Mouse (Mus musculus): ENCODE measurements around the gene Vmn2r12.
"Not testable (repeated sequence)": the region's sequence is repeated elsewhere in the genome, so short reads cannot be mapped to it uniquely, and the experiment has no call there.

Gene Vmn2r12

DNA sequence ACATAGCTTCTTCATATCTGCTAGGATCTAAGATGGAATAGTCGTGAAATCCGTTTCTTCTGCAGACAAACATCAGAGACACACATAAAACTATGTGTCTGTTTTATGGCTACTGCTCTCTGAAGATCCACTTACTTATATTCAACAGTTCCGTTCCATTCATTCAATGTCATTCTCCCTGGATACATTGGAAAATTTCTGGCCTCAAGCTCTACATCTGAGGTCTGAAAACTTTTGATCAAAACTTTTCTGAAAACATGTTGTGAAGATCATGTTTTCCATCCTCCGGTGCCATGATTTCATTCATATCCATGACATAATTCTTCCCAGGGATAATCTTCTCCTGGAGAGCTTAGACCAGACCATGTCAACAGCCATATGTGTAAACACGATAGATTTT, at the start of gene Vmn2r12:
Gene Vmn2r12, minus strand, starts transcription at position 101 of the 400 bp plus-strand sequence.
- not testable (repeated sequence) for DNase-seq

GRCm38 (mm10) chr5:109139546-109139945, 41.8 kb upstream of the Vmn2r12 start:
- DNase-seq = no peak

DNA sequence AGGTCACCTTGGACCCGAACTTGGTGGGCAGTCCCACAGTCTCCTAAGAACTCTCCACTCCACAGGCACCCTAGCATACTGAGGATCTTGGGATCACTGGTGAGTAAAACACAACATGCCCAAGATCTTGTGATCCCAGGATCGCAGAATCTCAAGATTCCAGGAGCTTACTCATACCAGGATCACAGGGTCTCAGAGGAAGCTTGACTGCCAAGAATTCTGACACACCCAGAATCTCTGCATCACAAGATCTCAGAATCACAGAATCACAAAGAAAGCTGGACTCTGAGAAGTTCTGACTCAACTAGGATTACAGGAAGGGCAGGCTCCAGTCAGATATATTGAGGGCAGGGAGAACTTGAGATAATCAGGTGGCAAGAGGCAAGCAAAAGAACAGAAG, 39.0 kb upstream of the Vmn2r12 start:
- DNase-seq = no peak

DNA sequence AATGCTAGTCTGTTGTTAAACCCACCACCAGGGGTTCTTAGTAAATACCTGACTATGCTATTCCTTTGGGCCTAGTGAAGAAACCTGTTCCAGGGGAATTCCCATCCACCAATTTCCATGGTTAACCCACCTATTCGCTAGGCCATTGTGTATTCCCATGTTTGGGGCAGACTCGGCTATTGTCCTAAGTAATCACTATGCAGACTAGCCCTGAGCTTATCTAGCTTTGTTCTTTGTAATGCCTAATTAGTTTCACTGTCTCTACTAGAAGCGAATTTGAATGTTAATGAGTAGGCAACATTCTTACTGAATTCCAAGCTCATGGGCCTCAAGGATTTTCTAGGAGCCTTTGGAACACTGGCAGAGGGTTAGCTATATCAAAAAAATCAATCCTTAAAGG, 1.3 kb downstream of the Vmn2r12 start:
- DNase-seq = not testable (repeated sequence)

GRCm38 (mm10) chr5:109072016-109072415, 25.7 kb downstream of the Vmn2r12 start:
- DNase-seq = not testable (repeated sequence)

DNA sequence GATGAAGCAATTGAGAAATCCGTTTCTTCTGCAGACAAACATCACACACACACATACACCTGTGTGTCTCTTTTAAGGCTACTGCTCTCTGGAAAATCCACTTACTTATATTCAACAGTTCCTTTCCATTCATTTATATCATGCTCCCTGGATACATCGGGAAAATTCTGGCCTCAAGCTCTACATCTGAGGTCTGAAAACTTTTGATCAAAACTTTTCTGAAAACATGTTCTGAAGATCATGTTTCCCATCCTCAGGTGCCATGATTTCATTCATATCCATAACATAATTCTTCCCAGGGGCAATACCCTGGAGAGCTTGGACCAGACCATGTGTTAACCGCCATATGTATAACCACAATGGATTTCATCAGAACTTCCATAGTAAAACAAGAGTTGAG, 38.3 kb downstream of the Vmn2r12 start, which contains the start of gene Vmn2r11:
Gene Vmn2r11, minus strand, starts transcription at position 101 of the 400 bp plus-strand sequence.
- not testable (repeated sequence) for DNase-seq

GRCm38 (mm10) chr5:109055286-109055685, 42.5 kb downstream of the Vmn2r12 start:
- DNase-seq = no peak

Measured in kidney, adult 11 months (tissue).